Mouse (Mus musculus) spleen, adult 2 months (tissue): ENCODE results near the gene Sycn.

Source experiments
- CTCF ChIP-seq: fragments of 200-500 bp; IDR thresholded peaks from 2 replicates; pipeline ENCODE4 v1.5.1; 2011; ENCODE audit warnings: mild to moderate bottlenecking, inconsistent platforms; ENCODE audit not compliant: insufficient read depth, insufficient read length, insufficient replicate concordance; ENCODE audit errors: extremely low read depth
- POLR2A ChIP-seq: fragments of 200-500 bp; IDR thresholded peaks from 2 replicates; pipeline ENCODE4 v1.6.1; 2011; ENCODE audit warnings: low read depth, low read length, inconsistent platforms

DNA sequence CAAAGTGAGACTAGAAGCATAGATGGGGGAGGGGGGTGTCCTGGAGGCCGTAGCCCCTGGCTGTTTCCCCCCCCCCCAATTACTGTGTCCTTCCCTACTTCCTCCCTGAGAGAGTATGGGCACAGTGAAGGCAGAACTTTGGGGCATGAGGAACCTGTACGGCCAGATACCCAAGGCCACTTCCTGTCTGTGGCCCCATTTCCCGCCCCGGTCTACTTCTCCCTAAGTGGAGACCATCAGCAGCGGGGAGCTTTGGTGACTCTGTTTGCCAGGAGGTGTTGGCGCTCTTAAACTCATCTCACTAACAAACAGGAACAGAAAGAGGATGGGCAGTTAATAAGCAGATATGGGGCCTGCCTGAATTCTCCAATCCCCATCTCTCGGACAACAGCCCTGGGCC is 6.9 kb downstream of the Sycn start:
- TF ChIP-seq CTCF = no peak
- no peak for TF ChIP-seq POLR2A
